Mouse (Mus musculus) heart, adult 2 months (tissue): ENCODE data around the gene Myzap.

Experiments used
- CTCF ChIP-seq: fragments of 200-600 bp; IDR thresholded peaks from 2 replicates; pipeline ENCODE4 v1.8.1; 2022; ENCODE audit warnings: antibody characterized with exemption, mild to moderate bottlenecking, moderate library complexity
- POLR2A ChIP-seq: fragments of 200-500 bp; IDR thresholded peaks from 2 replicates; pipeline ENCODE4 v1.6.1; 2011; ENCODE audit warnings: mild to moderate bottlenecking, low read depth, low read length, control low read depth; ENCODE audit not compliant: insufficient read depth

DNA sequence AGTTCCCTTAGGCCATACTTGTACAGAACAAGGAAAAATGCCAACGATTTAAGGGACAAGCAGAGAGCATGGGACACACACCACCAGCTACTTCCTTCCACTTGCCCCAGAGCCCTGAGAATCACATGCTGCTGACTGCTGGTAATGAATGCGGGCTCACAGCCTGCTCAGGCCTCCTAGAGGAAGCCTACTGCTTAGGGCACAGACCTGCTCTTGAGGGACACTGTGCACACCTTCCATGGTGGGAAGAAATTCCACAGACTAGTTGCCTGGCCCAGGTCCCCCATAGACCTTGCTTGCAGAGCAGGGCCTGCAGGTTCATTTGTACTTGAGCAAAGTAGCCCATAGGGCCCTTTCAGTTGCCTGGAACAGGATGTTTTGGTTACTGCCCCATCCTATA lies 42.8 kb upstream of the Myzap start:
- no peak for TF ChIP-seq POLR2A
- TF ChIP-seq CTCF: no peak
